Mouse (Mus musculus): ENCODE measurements around the gene Sub1. TPM values are rescaled to one million over a fixed set of nuclear protein-coding genes. Genes with fewer than 3 reads are reported as not detected.
A peak's percentile ranks its signal among the peaks of the same experiment; 100 is the strongest.

Sub1 gene
- polyA plus RNA-seq, 1 experiment: 5.2 TPM

GRCm38 (mm10) chr15:11995815-11996201, 975 bp downstream of the Sub1 start:
- DNase-seq: peak; percentile 92
- TF ChIP-seq POLR2A (IDR thresholded peaks at IDR 0.05; ENCODE audit: borderline replicate concordance, extremely low read depth, low read depth, low read length) (peak; percentile 99), CTCF (IDR thresholded peaks at IDR 0.05; ENCODE audit: insufficient read depth, low read length) (no peak)
- under 1% methylated on average over 33 of the region's 33 CpGs for WGBS
- Histone ChIP-seq H3K4me1 (ENCODE audit: control insufficient read depth, insufficient read depth, low read length) (peaks cover 5% of the 10 kb centered on the region), H3K4me3 (replicated peaks; ENCODE audit: extremely low read depth, low read depth, low read length) (peak overlapping the region; percentile 78)

- no peak for TF ChIP-seq POLR2A (IDR thresholded peaks at IDR 0.05; ENCODE audit: borderline replicate concordance, extremely low read depth, low read depth, low read length)
- no peak for TF ChIP-seq CTCF (IDR thresholded peaks at IDR 0.05; ENCODE audit: insufficient read depth, low read length)
- Histone ChIP-seq H3K4me1 (ENCODE audit: control insufficient read depth, insufficient read depth, low read length) (peaks cover 5% of the 10 kb centered on the region), H3K4me3 (replicated peaks; ENCODE audit: extremely low read depth, low read depth, low read length) (peak overlapping the region; percentile 78)
- under 1% methylated on average over 71 of the region's 71 CpGs for WGBS
- DNase-seq: peak; percentile 43
Measured at GRCm38 (mm10) chr15:11994921-11995814, 1.6 kb downstream of the Sub1 start.

DNA sequence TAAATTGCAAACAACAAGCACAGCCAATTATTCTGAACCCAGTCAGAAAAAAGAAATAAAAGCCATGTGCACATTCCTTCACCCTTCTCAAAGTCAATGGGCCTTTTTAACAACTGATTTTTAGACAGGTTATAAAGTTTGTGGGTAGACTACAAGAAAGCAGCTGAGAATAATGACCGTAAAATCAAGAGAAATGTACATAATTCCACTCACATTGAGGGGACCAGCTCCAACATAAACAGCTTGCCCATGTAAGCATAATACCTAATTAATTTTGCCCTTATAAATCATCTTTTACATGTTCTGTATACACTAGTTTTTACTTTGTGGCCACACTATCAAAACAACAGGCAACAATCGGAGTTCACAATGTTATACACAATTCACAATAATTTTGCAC, 2.8 kb downstream of the Sub1 start:
- DNase-seq: no peak
- TF ChIP-seq CTCF (IDR thresholded peaks at IDR 0.05; ENCODE audit: insufficient read depth, low read length) (no peak), POLR2A (IDR thresholded peaks at IDR 0.05; ENCODE audit: borderline replicate concordance, extremely low read depth, low read depth, low read length) (no peak)
- 53% methylated on average over 2 of the region's 2 CpGs for WGBS
- no peak overlapping the region for H3K4me3 ChIP-seq (replicated peaks; ENCODE audit: extremely low read depth, low read depth, low read length)
- H3K4me1 ChIP-seq (ENCODE audit: control insufficient read depth, insufficient read depth, low read length): peaks cover 5% of the 10 kb centered on the region

DNA sequence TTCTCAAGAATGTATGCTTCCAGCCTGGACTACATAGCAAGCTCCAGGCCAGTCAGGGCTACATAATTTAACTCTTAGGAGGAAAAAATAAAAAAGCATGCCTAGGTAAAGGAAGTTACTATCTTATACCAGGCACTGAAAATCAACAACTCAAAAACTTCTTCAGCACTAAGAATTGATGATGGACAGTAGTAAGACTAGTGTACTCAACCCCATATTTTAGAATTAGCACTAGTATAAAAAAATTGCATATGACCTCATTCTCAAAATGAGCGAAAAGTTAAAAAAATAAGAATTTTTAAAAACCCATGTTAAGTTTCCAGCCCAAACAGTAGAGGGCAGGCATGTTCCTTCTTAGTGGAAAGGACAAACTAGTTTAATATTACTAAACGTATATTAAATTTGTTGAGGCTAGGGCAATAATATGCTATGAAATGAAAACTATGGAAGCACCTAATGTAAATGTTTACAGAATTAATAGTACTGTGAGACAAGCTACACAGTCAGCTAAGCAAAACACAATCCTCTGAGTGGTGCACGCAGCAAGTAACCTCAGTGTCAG, 5.2 kb downstream of the Sub1 start:
- H3K4me1 ChIP-seq (ENCODE audit: control insufficient read depth, insufficient read depth, low read length): peaks cover 10% of the 10 kb centered on the region
- no peak overlapping the region for H3K4me3 ChIP-seq (replicated peaks; ENCODE audit: extremely low read depth, low read depth, low read length)
- no peak for TF ChIP-seq POLR2A (IDR thresholded peaks at IDR 0.05; ENCODE audit: borderline replicate concordance, extremely low read depth, low read depth, low read length)
- TF ChIP-seq CTCF (IDR thresholded peaks at IDR 0.05; ENCODE audit: insufficient read depth, low read length): no peak
- WGBS: 61% methylated on average over 3 of the region's 3 CpGs
- DNase-seq: no peak

GRCm38 (mm10) chr15:11988580-11988979, 8.2 kb downstream of the Sub1 start:
- Histone ChIP-seq H3K4me1 (ENCODE audit: control insufficient read depth, insufficient read depth, low read length) (peaks cover 5% of the 10 kb centered on the region), H3K4me3 (replicated peaks; ENCODE audit: extremely low read depth, low read depth, low read length) (no peak overlapping the region)
- no peak for DNase-seq
- 76% methylated on average over 4 of the region's 4 CpGs for WGBS
- TF ChIP-seq POLR2A (IDR thresholded peaks at IDR 0.05; ENCODE audit: borderline replicate concordance, extremely low read depth, low read depth, low read length): no peak
- no peak for TF ChIP-seq CTCF (IDR thresholded peaks at IDR 0.05; ENCODE audit: insufficient read depth, low read length)

DNA sequence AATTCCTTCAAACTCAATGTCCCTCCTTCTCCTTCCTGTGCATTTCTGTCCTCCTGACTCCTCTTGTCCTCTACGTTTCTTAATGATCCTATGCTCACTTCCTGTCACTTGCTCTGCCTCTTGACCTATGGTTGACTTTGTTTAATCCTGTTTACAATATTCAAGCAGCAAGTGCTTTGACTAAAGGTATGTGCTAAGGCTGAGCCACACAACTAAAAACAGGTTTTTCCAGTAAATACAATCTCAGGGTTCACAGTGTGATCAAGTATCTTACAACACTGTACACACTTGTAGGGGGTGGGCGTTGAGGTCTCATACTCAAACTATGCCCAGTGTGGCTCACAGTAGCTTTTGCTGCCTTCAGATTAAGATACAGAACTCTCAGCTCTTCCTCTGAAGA, 8.9 kb downstream of the Sub1 start:
- TF ChIP-seq CTCF (IDR thresholded peaks at IDR 0.05; ENCODE audit: insufficient read depth, low read length) (no peak), POLR2A (IDR thresholded peaks at IDR 0.05; ENCODE audit: borderline replicate concordance, extremely low read depth, low read depth, low read length) (no peak)
- 39% methylated on average over 2 of the region's 2 CpGs for WGBS
- DNase-seq: no peak
- no peak overlapping the region for H3K4me3 ChIP-seq (replicated peaks; ENCODE audit: extremely low read depth, low read depth, low read length)
- H3K4me1 ChIP-seq (ENCODE audit: control insufficient read depth, insufficient read depth, low read length): peaks cover 5% of the 10 kb centered on the region

DNA sequence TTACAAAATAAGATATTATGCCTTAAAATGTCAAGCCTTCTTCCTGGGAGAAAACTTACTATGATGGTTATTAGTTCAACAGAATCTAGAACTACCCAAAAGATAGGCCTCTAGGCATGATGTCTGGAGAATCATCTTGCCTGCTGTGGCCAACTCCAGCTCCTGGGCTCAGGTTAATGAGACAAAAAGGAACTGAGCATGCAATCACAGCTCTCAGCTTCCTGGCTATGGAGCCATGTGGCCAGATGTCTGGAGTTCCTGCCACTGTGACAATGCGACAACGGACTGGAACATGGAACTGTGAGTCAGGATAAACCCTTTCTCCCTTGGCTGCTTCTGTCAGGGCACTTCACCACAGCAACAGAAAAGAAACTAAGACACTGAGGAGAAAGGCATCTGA, 14.8 kb downstream of the Sub1 start:
- DNase-seq: no peak
- no peaks in the 10 kb centered on the region for H3K4me1 ChIP-seq (ENCODE audit: control insufficient read depth, insufficient read depth, low read length)
- no peak overlapping the region for H3K4me3 ChIP-seq (replicated peaks; ENCODE audit: extremely low read depth, low read depth, low read length)
- 68% methylated on average over 2 of the region's 2 CpGs for WGBS
- TF ChIP-seq POLR2A (IDR thresholded peaks at IDR 0.05; ENCODE audit: borderline replicate concordance, extremely low read depth, low read depth, low read length) (no peak), CTCF (IDR thresholded peaks at IDR 0.05; ENCODE audit: insufficient read depth, low read length) (no peak)

- TF ChIP-seq POLR2A (IDR thresholded peaks at IDR 0.05; ENCODE audit: borderline replicate concordance, extremely low read depth, low read depth, low read length) (no peak), CTCF (IDR thresholded peaks at IDR 0.05; ENCODE audit: insufficient read depth, low read length) (no peak)
- WGBS: 78% methylated on average over 8 of the region's 8 CpGs
- no peaks in the 10 kb centered on the region for H3K4me1 ChIP-seq (ENCODE audit: control insufficient read depth, insufficient read depth, low read length)
- DNase-seq: no peak
- no peak overlapping the region for H3K4me3 ChIP-seq (replicated peaks; ENCODE audit: extremely low read depth, low read depth, low read length)
Measured at GRCm38 (mm10) chr15:11981501-11981900, 15.3 kb downstream of the Sub1 start.

DNA sequence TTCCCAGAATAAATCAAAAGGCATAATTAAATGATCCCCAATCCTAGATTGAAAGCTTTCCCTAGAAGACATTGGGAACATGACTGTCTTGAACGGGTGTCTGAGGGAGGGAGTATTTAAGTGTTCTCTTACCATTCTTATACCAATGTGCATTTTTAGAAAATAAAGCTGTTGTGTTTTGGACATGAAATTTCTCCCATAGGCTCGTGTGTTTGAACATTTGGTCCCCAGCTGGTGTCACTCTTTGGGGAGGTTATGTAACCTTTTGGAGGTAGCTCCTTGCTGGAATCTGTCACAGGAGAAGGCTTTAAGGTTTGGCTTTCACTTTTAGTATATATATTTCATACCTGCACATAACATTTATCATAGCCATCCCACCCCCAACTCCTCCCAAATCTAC, 18.6 kb downstream of the Sub1 start:
- DNase-seq: no peak
- Histone ChIP-seq H3K4me3 (replicated peaks; ENCODE audit: extremely low read depth, low read depth, low read length) (no peak overlapping the region), H3K4me1 (ENCODE audit: control insufficient read depth, insufficient read depth, low read length) (no peaks in the 10 kb centered on the region)
- WGBS: 74% methylated on average over 2 of the region's 2 CpGs
- TF ChIP-seq CTCF (IDR thresholded peaks at IDR 0.05; ENCODE audit: insufficient read depth, low read length) (no peak), POLR2A (IDR thresholded peaks at IDR 0.05; ENCODE audit: borderline replicate concordance, extremely low read depth, low read depth, low read length) (no peak)

DNA sequence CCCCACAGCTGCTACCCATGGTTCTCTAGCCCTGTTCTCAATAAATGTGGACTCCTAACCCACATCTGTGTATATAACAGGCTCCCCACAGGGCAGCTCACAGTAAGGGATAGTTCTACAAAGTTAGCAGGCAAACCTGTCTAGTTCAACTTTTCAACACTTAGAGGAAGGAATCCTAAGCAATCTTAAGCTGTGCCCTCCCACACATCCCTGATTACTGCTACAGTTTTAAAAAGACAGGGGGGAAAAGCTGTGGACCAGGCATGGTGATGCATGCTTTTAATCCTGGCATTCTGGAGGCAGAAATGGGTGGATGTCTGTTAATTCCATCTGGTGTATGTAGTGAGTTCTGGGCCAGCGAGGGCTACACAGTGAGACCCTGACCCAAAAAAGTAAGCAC, 19.7 kb downstream of the Sub1 start:
- TF ChIP-seq CTCF (IDR thresholded peaks at IDR 0.05; ENCODE audit: insufficient read depth, low read length): no peak
- no peak for TF ChIP-seq POLR2A (IDR thresholded peaks at IDR 0.05; ENCODE audit: borderline replicate concordance, extremely low read depth, low read depth, low read length)
- WGBS: 94% methylated on average over 1 of the region's 1 CpGs
- DNase-seq: no peak
- Histone ChIP-seq H3K4me1 (ENCODE audit: control insufficient read depth, insufficient read depth, low read length) (no peaks in the 10 kb centered on the region), H3K4me3 (replicated peaks; ENCODE audit: extremely low read depth, low read depth, low read length) (no peak overlapping the region)
